Mouse (Mus musculus): ENCODE data around the gene Slc38a1.
"Not testable (repeated sequence)": the region's sequence is repeated elsewhere in the genome, so short reads cannot be mapped to it uniquely, and the experiment has no call there.

Slc38a1 gene

GRCm38 (mm10) chr15:96658275-96658602 is 15.5 kb upstream of the Slc38a1 start:
- no peak for DNase-seq (ENCODE audit: low spot score in 2 of 2)

- no peak for DNase-seq (ENCODE audit: low spot score in 2 of 2)
These were observed 15.0 kb upstream of the Slc38a1 start for GRCm38 (mm10) chr15:96657576-96658274.

- no peak for DNase-seq (ENCODE audit: low spot score in 2 of 2)
These were observed 12.8 kb upstream of the Slc38a1 start for GRCm38 (mm10) chr15:96655514-96655913.

- no peak for DNase-seq (ENCODE audit: low spot score in 2 of 2)
These were observed 12.0 kb upstream of the Slc38a1 start for GRCm38 (mm10) chr15:96654714-96655113.

GRCm38 (mm10) chr15:96653011-96653410 is 10.3 kb upstream of the Slc38a1 start:
- no peak for DNase-seq (ENCODE audit: low spot score in 2 of 2)

GRCm38 (mm10) chr15:96652531-96652930 is 9.8 kb upstream of the Slc38a1 start:
- no peak for DNase-seq (ENCODE audit: low spot score in 2 of 2)

- no peak for DNase-seq (ENCODE audit: low spot score in 2 of 2)
These were observed 4.7 kb upstream of the Slc38a1 start for GRCm38 (mm10) chr15:96647376-96647775.

- no peak for DNase-seq (ENCODE audit: low spot score in 2 of 2)
These were observed 785 bp downstream of the Slc38a1 start for GRCm38 (mm10) chr15:96641821-96642435.

- peak in 1 of 2 experiments; percentile 62 for DNase-seq (ENCODE audit: low spot score in 2 of 2)
These were observed 1.4 kb downstream of the Slc38a1 start for GRCm38 (mm10) chr15:96641111-96641820.

- DNase-seq (ENCODE audit: low spot score in 2 of 2): peak in 1 of 2 experiments; percentile 26
These were observed 2.3 kb downstream of the Slc38a1 start for GRCm38 (mm10) chr15:96640291-96640985.

- DNase-seq (ENCODE audit: low spot score in 2 of 2): no peak
These were observed 3.1 kb downstream of the Slc38a1 start for GRCm38 (mm10) chr15:96639630-96640029.

- no peak for DNase-seq (ENCODE audit: low spot score in 2 of 2)
These were observed 4.1 kb downstream of the Slc38a1 start for GRCm38 (mm10) chr15:96638656-96639055.

- DNase-seq (ENCODE audit: low spot score in 2 of 2): no peak
These were observed 4.5 kb downstream of the Slc38a1 start for GRCm38 (mm10) chr15:96638173-96638572.

- DNase-seq (ENCODE audit: low spot score in 2 of 2): no peak
These were observed 7.9 kb downstream of the Slc38a1 start for GRCm38 (mm10) chr15:96634670-96635405.

GRCm38 (mm10) chr15:96632201-96632600 is 10.5 kb downstream of the Slc38a1 start:
- DNase-seq (ENCODE audit: low spot score in 2 of 2): no peak

- no peak for DNase-seq (ENCODE audit: low spot score in 2 of 2)
These were observed 11.5 kb downstream of the Slc38a1 start for GRCm38 (mm10) chr15:96631107-96631718.

- DNase-seq (ENCODE audit: low spot score in 2 of 2): no peak
These were observed 14.5 kb downstream of the Slc38a1 start for GRCm38 (mm10) chr15:96628256-96628655.

- no peak for DNase-seq (ENCODE audit: low spot score in 2 of 2)
These were observed 15.8 kb downstream of the Slc38a1 start for GRCm38 (mm10) chr15:96626871-96627270.

- DNase-seq (ENCODE audit: low spot score in 2 of 2): not testable (repeated sequence)
These were observed 17.7 kb downstream of the Slc38a1 start for GRCm38 (mm10) chr15:96625012-96625411.

GRCm38 (mm10) chr15:96622376-96622775 is 20.3 kb downstream of the Slc38a1 start:
- DNase-seq (ENCODE audit: low spot score in 2 of 2): no peak

GRCm38 (mm10) chr15:96621686-96622085 is 21.0 kb downstream of the Slc38a1 start:
- no peak for DNase-seq (ENCODE audit: low spot score in 2 of 2)
